Mouse (Mus musculus) bone marrow macrophage, adult 2 months (primary cell): ENCODE results near the gene Slc8a1. TPM values are rescaled to one million over a fixed set of nuclear protein-coding genes. Genes with fewer than 3 reads are reported as not detected.

Source experiments
- H3K27ac ChIP-seq: 2 replicates; pipeline ENCODE4 v1.5.1; 2012; ENCODE audit warnings: low read depth, low read length; ENCODE audit not compliant: insufficient read depth
- H3K4me1 ChIP-seq: 2 replicates; pipeline ENCODE4 v1.6.1; 2012; ENCODE audit warnings: low read length; ENCODE audit not compliant: control insufficient read depth, insufficient read depth
- H3K4me3 ChIP-seq: 2 replicates; pipeline ENCODE4 v1.5.1; 2012; ENCODE audit warnings: mild to moderate bottlenecking, low read length, moderate library complexity; ENCODE audit not compliant: insufficient read depth
- CTCF ChIP-seq: IDR thresholded peaks from 2 replicates; pipeline ENCODE4 v1.5.1; 2012; ENCODE audit warnings: low read depth, mild to moderate bottlenecking, low read length, moderate library complexity
- POLR2A ChIP-seq: IDR thresholded peaks from 2 replicates; pipeline ENCODE4 v1.6.1; 2012; ENCODE audit warnings: mild to moderate bottlenecking, low read depth, low read length, borderline replicate concordance
- polyA plus RNA-seq: library from polyadenylated mRNA; stranded (reverse); fragments of >200 nt; gene quantifications from 2 replicates; pipeline ENCODE4 v1.2.4, GENCODE M21; 2012; ENCODE audit not compliant: missing spikeins, insufficient read depth, insufficient read length

The Slc8a1 gene
- polyA plus RNA-seq, 1 experiment, result 46.2 TPM

GRCm38 (mm10) chr17:81492216-81492865, 245.8 kb downstream of the Slc8a1 start:
- TF ChIP-seq POLR2A (no peak), CTCF (no peak)
- H3K27ac ChIP-seq, result no peak overlapping the region
- H3K4me1 ChIP-seq, result no peaks in the 10 kb centered on the region
- H3K4me3 ChIP-seq, result no peak overlapping the region

GRCm38 (mm10) chr17:81486388-81486787, 251.8 kb downstream of the Slc8a1 start:
- TF ChIP-seq CTCF, result no peak
- no peak for TF ChIP-seq POLR2A
- H3K4me3 ChIP-seq, result no peak overlapping the region
- no peak overlapping the region for H3K27ac ChIP-seq
- H3K4me1 ChIP-seq, result 0 out of 2 replicates have a peak, but pooled peaks cover 3% of the 10 kb centered on the region

GRCm38 (mm10) chr17:81481843-81482490, 256.2 kb downstream of the Slc8a1 start:
- Histone ChIP-seq H3K4me3 (no peak overlapping the region), H3K27ac (no peak overlapping the region), H3K4me1 (peaks cover 10% of the 10 kb centered on the region)
- TF ChIP-seq CTCF, result no peak
- no peak for TF ChIP-seq POLR2A

GRCm38 (mm10) chr17:81480351-81481161, 257.6 kb downstream of the Slc8a1 start:
- TF ChIP-seq CTCF, result no peak
- TF ChIP-seq POLR2A, result no peak
- peaks cover 10% of the 10 kb centered on the region for H3K4me1 ChIP-seq
- peak overlapping the region; percentile 56 for H3K4me3 ChIP-seq
- H3K27ac ChIP-seq, result peak overlapping the region; percentile 65

- Histone ChIP-seq H3K4me1 (peaks cover 10% of the 10 kb centered on the region), H3K27ac (no peak overlapping the region), H3K4me3 (no peak overlapping the region)
- TF ChIP-seq POLR2A (no peak), CTCF (no peak)
Observed at GRCm38 (mm10) chr17:81479807-81480206, 258.4 kb downstream of the Slc8a1 start.

GRCm38 (mm10) chr17:81477420-81477819, 260.8 kb downstream of the Slc8a1 start:
- TF ChIP-seq CTCF, result no peak
- TF ChIP-seq POLR2A, result no peak
- H3K27ac ChIP-seq, result no peak overlapping the region
- peaks cover 10% of the 10 kb centered on the region for H3K4me1 ChIP-seq
- H3K4me3 ChIP-seq, result no peak overlapping the region

GRCm38 (mm10) chr17:81473363-81473762, 264.8 kb downstream of the Slc8a1 start:
- TF ChIP-seq POLR2A, result no peak
- no peak for TF ChIP-seq CTCF
- no peak overlapping the region for H3K4me3 ChIP-seq
- H3K27ac ChIP-seq, result no peak overlapping the region
- H3K4me1 ChIP-seq, result no peaks in the 10 kb centered on the region

- no peak overlapping the region for H3K27ac ChIP-seq
- H3K4me1 ChIP-seq, result no peaks in the 10 kb centered on the region
- no peak overlapping the region for H3K4me3 ChIP-seq
- TF ChIP-seq CTCF (no peak), POLR2A (no peak)
Observed at GRCm38 (mm10) chr17:81468941-81469340, 269.2 kb downstream of the Slc8a1 start.

GRCm38 (mm10) chr17:81459379-81459778, 278.8 kb downstream of the Slc8a1 start:
- no peak overlapping the region for H3K27ac ChIP-seq
- no peak overlapping the region for H3K4me3 ChIP-seq
- peaks cover 4% of the 10 kb centered on the region; the same call in 1 of the 2 replicates for H3K4me1 ChIP-seq
- TF ChIP-seq POLR2A, result no peak
- TF ChIP-seq CTCF, result no peak

- peaks cover 4% of the 10 kb centered on the region; the same call in 1 of the 2 replicates for H3K4me1 ChIP-seq
- TF ChIP-seq POLR2A (no peak), CTCF (no peak)
- no peak overlapping the region for H3K27ac ChIP-seq
- no peak overlapping the region for H3K4me3 ChIP-seq
Observed at GRCm38 (mm10) chr17:81455977-81456376, 282.2 kb downstream of the Slc8a1 start.
